Comparison of ENCODE assay signal across 9 mouse cellular contexts in the genomic region with DNA sequence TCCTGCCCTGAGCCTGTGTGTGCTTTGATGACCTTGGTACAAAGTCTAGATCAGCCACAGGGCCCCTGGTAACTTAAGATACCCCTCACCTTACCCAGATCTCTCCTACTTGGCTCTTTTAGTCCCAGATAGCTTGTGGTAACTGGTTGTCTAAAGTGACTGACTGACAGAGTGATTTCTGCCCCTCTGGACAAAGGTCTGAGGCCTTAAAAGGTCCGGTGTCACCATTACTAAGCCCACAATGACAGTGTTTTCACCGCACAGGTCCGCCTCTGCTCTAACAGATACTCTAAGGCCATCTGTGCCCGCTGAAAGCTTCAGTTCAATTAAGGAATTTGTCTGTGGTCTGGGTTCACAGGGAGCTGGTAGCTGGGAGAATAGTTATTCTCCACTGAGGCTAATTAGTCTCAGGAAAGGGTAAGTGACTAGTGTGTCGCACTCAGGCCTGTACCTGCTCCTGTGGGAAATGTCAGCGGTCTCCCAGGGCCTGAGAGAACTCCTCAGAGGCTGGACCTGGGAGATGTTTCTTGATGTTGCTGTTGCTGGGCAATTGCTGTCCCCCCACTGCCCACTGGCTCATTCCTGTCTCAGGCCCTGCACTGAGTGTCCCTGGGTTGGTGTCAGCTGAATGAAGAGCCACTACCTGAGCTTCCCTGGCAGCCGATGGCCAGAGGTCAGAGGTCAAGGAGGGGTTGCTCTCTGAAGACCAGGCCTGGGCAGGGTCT. TPM values are rescaled to one million over a fixed set of nuclear protein-coding genes. Genes with fewer than 3 reads are reported as not detected.
A peak's percentile ranks its signal among the peaks of the same experiment; 100 is the strongest.
DNase-seq lines count a peak whose midpoint lies in the region; ATAC-seq and TF ChIP-seq lines count a peak whose summit lies in the region.
"Had no signal": no experiment of that assay in that cellular context is flagged by ENCODE, and none has a peak within 500 bp of the region (broad histone marks: within the 10 kb centered on the region; RNA-seq: fewer than 3 reads in every experiment).

No protein-coding gene starts in this region.

- peak overlapping the region; percentile 71 for H3K27ac ChIP-seq in hindbrain, embryonic 10.5 days
- H3K27ac ChIP-seq in hindbrain, embryonic 13.5 days, result no peak overlapping the region
- peak overlapping the region; percentile 99 for H3K27ac ChIP-seq in MEL (ENCODE audit: control insufficient read depth, low read depth, low read length)
- peak overlapping the region; percentile 78 for H3K27ac ChIP-seq in embryonic facial prominence, embryonic 10.5 days (replicated peaks)
- peak overlapping the region; percentile 70 for H3K27ac ChIP-seq in limb, embryonic 15.5 days

- H3K79me2 ChIP-seq in MEL (ENCODE audit: control insufficient read depth, insufficient read depth, low read length, poor library complexity), result peaks cover 11% of the 10 kb centered on the region

- TF ChIP-seq EP300 in MEL (IDR thresholded peaks at IDR 0.05; ENCODE audit: low read depth in 1 of 2, low read length in 2 of 2), result no peak

- H3K27me3 ChIP-seq in hindbrain, embryonic 10.5 days (ENCODE audit: insufficient read depth, poor library complexity, severe bottlenecking), result peaks cover 27% of the 10 kb centered on the region
- H3K27me3 ChIP-seq in hindbrain, embryonic 13.5 days, result 0 out of 2 replicates have a peak, but pooled peaks cover 3% of the 10 kb centered on the region
- H3K27me3 ChIP-seq in MEL (ENCODE audit: control insufficient read depth in 1 of 2, insufficient read depth in 2 of 2, low read length in 2 of 2), result no peaks in the 10 kb centered on the region
- H3K27me3 ChIP-seq in embryonic facial prominence, embryonic 10.5 days (replicated peaks; ENCODE audit: low read depth, poor library complexity, severe bottlenecking), result peaks cover 46% of the 10 kb centered on the region
- no peaks in the 10 kb centered on the region for H3K27me3 ChIP-seq in limb, embryonic 15.5 days

- TF ChIP-seq POLR2A in MEL (IDR thresholded peaks at IDR 0.05; ENCODE audit: control insufficient read depth in 1 of 2, insufficient read depth in 1 of 2, low read depth in 1 of 2, low read length in 2 of 2, poor library complexity in 1 of 2), result no peak; a peak in 1 of 4 replicates

- no peak for TF ChIP-seq CTCF in MEL (IDR thresholded peaks at IDR 0.05 in 2 of 3, conservative IDR thresholded peaks at IDR 0.05 in 1 of 3; ENCODE audit: control insufficient read depth in 1 of 3, insufficient read depth in 1 of 3, low read depth in 2 of 3, low read length in 3 of 3, poor library complexity in 1 of 3, severe bottlenecking in 1 of 3)

- H3K9ac ChIP-seq in hindbrain, embryonic 13.5 days, result no peak overlapping the region
- H3K9ac ChIP-seq in MEL (ENCODE audit: control insufficient read depth, low read depth, low read length, poor library complexity, severe bottlenecking), result peak overlapping the region; percentile 77
- H3K9ac ChIP-seq in limb, embryonic 15.5 days, result no peak overlapping the region

- no peaks in the 10 kb centered on the region for H3K9me3 ChIP-seq in hindbrain, embryonic 10.5 days
- no peaks in the 10 kb centered on the region for H3K9me3 ChIP-seq in hindbrain, embryonic 13.5 days
- no peaks in the 10 kb centered on the region for H3K9me3 ChIP-seq in MEL (replicated peaks; ENCODE audit: insufficient read depth, low read length)
- no peaks in the 10 kb centered on the region for H3K9me3 ChIP-seq in embryonic facial prominence, embryonic 10.5 days
- H3K9me3 ChIP-seq in limb, embryonic 15.5 days, result no peaks in the 10 kb centered on the region

- peaks cover 66% of the 10 kb centered on the region for H3K4me1 ChIP-seq in hindbrain, embryonic 10.5 days (replicated peaks)
- H3K4me1 ChIP-seq in hindbrain, embryonic 13.5 days (replicated peaks), result peaks cover 36% of the 10 kb centered on the region
- H3K4me1 ChIP-seq in MEL (ENCODE audit: control insufficient read depth in 1 of 2, insufficient read depth in 2 of 2, low read length in 2 of 2), result peaks cover 23 to 64% of the 10 kb centered on the region in 2 experiments
- peaks cover 70% of the 10 kb centered on the region for H3K4me1 ChIP-seq in embryonic facial prominence, embryonic 10.5 days
- H3K4me1 ChIP-seq in limb, embryonic 15.5 days, result peaks cover 79% of the 10 kb centered on the region

- ATAC-seq in hindbrain, embryonic 13.5 days (ENCODE audit: low FRiP score), result no peak
- no peak for ATAC-seq in limb, embryonic 15.5 days (ENCODE audit: insufficient number of reproducible peaks, low FRiP score, low TSS enrichment, low read depth)

- TF ChIP-seq RAD21 in MEL (IDR thresholded peaks at IDR 0.05; ENCODE audit: low read depth, low read length), result no peak

- H3K36me3 ChIP-seq in hindbrain, embryonic 10.5 days, result no peaks in the 10 kb centered on the region
- H3K36me3 ChIP-seq in hindbrain, embryonic 13.5 days, result no peaks in the 10 kb centered on the region
- H3K36me3 ChIP-seq in MEL (ENCODE audit: control insufficient read depth in 1 of 2, insufficient read depth in 2 of 2, low read length in 2 of 2), result peaks cover 0 to 49% of the 10 kb centered on the region in 2 experiments; a peak in 2 of 4 replicates
- H3K36me3 ChIP-seq in embryonic facial prominence, embryonic 10.5 days (replicated peaks), result no peaks in the 10 kb centered on the region
- no peaks in the 10 kb centered on the region for H3K36me3 ChIP-seq in limb, embryonic 15.5 days

- WGBS in hindbrain, embryonic 10.5 days, result 39% methylated on average over 7 of the region's 7 CpGs
- 48% methylated on average over 7 of the region's 7 CpGs for WGBS in hindbrain, embryonic 13.5 days
- 34% methylated on average over 7 of the region's 7 CpGs for WGBS in embryonic facial prominence, embryonic 10.5 days
- WGBS in limb, embryonic 15.5 days, result 63% methylated on average over 7 of the region's 7 CpGs

- DNase-seq in hindbrain, embryonic 10.5 days (ENCODE audit: low spot score), result no peak
- DNase-seq in MEL (ENCODE audit: low read depth, low spot score), result peak; percentile 56
- DNase-seq in embryonic facial prominence, embryonic 10.5 days (ENCODE audit: low spot score), result no peak
- no peak for DNase-seq in urinary bladder, postnatal 25 days (ENCODE audit: low spot score)
- no peak for DNase-seq in frontal cortex, postnatal 10 days (ENCODE audit: low spot score in 2 of 2)
- no peak for DNase-seq in embryo, embryonic 11 days

- no peak overlapping the region for H3K4me3 ChIP-seq in hindbrain, embryonic 10.5 days
- H3K4me3 ChIP-seq in hindbrain, embryonic 13.5 days, result no peak overlapping the region
- peak overlapping the region; percentile 56 to 57 for H3K4me3 ChIP-seq in MEL (ENCODE audit: control insufficient read depth in 1 of 2, insufficient read depth in 1 of 2, low read depth in 2 of 2, low read length in 2 of 2)
- H3K4me3 ChIP-seq in embryonic facial prominence, embryonic 10.5 days, result no peak overlapping the region
- H3K4me3 ChIP-seq in limb, embryonic 15.5 days, result no peak overlapping the region
- H3K4me3 ChIP-seq: myocyte had no signal

- H3K4me2 ChIP-seq in hindbrain, embryonic 13.5 days, result no peak overlapping the region
- H3K4me2 ChIP-seq in limb, embryonic 15.5 days, result no peak overlapping the region

TF ChIP-seq in MEL, 35 proteins besides CTCF, POLR2A, EP300 and RAD21:
- TF ChIP-seq ZKSCAN1 (IDR thresholded peaks at IDR 0.05; ENCODE audit: low read depth, low read length) (no peak), CHD1 (IDR thresholded peaks at IDR 0.05; ENCODE audit: low read depth, low read length) (peak; percentile 16; the same call in 1 of the 2 replicates), POLR2AphosphoS2 (IDR thresholded peaks at IDR 0.05; ENCODE audit: low read length) (0 out of 2 replicates have a peak, but pooled peaks have one; percentile 15), MEF2A (IDR thresholded peaks at IDR 0.05; ENCODE audit: extremely low read depth, insufficient replicate concordance, low read depth, low read length, poor library complexity, severe bottlenecking) (no peak), TAL1 (IDR thresholded peaks at IDR 0.05; ENCODE audit: low read length) (peak; percentile 19)
TF ChIP-seq in MEL: peak in this region for 3.

RNA-seq across cellular contexts. Expression of a gene that starts 41.1 kb away (rescaled TPM):
- 9.3 and 9.9 TPM in 2 replicates for polyA plus RNA-seq in hindbrain, embryonic 10.5 days (2016; fragmentation: Nextera tagmentation; extraction: Ambion mirVana)
- 5.1 and 5.2 TPM in 2 replicates for polyA plus RNA-seq in hindbrain, embryonic 13.5 days (2015; fragmentation: Nextera tagmentation; extraction: Ambion mirVana)
- 93.6 and 98.4 TPM in 2 replicates for total RNA-seq in MEL (2012; rRNA removed)
- 100 to 1,000 TPM in 1 of 2 experiments, 10 to 100 TPM in 1; 68.5 to 174 TPM for polyA plus RNA-seq in MEL (2012; ENCODE audit: insufficient read depth in 1 of 2, insufficient read length in 2 of 2, low read depth in 1 of 2, low replicate concordance in 2 of 2, missing spikeins in 1 of 2)
- 10.8 and 12.0 TPM in 2 replicates for polyA plus RNA-seq in embryonic facial prominence, embryonic 10.5 days (2016; fragmentation: Nextera tagmentation; extraction: Ambion mirVana)
- polyA plus RNA-seq in limb, embryonic 15.5 days (2015; fragmentation: Nextera tagmentation; extraction: Ambion mirVana), result 19.5 and 22.5 TPM in 2 replicates

Comparison
In these comparisons a context has a peak if more than half of its experiments do, and no peak if none do; other contexts are left out.
1. H3K4me3 ChIP-seq: peak in MEL (2 of 2); none in hindbrain, embryonic 10.5 days (single experiment), hindbrain, embryonic 13.5 days (single experiment), embryonic facial prominence, embryonic 10.5 days (single experiment) and limb, embryonic 15.5 days (single experiment).